Mouse (Mus musculus) erythroblast, embryonic 14.5 days (primary cell): Measurements from ENCODE around the gene Filip1l.

Experiments used
- GATA1 ChIP-seq: IDR thresholded peaks from 2 replicates; pipeline ENCODE4 v1.6.1; 2012; ENCODE audit warnings: low read length, inconsistent platforms, mixed read lengths
- TAL1 ChIP-seq: IDR thresholded peaks from 3 replicates; pipeline ENCODE4 v1.6.1; 2012; ENCODE audit warnings: low read length, inconsistent platforms, mixed read lengths

GRCm38 (mm10) chr16:57378631-57379330, 25.9 kb downstream of the Filip1l start:
- TF ChIP-seq TAL1 (no peak), GATA1 (no peak)
